Mouse (Mus musculus) neural tube, embryonic 13.5 days (tissue): ENCODE data around the gene Olfr671. TPM values are rescaled to one million over a fixed set of nuclear protein-coding genes. Genes with fewer than 3 reads are reported as not detected.
"Not testable (repeated sequence)": the region's sequence is repeated elsewhere in the genome, so short reads cannot be mapped to it uniquely, and the experiment has no call there.

Experiments used
- ATAC-seq: fragments of 200-750 bp; cut with Nextera tagmentation; 2 replicates; pipeline ENCODE4 v1.8.0; 2017; ENCODE audit warnings: low read depth, mild to moderate bottlenecking, moderate TSS enrichment, moderate library complexity
- H3K27ac ChIP-seq: fragments of 300-500 bp; sonication (generic); replicated peaks from 2 replicates; pipeline ENCODE4 v1.5.1; 2015; ENCODE audit warnings: moderate library complexity, mild to moderate bottlenecking, inconsistent platforms
- H3K27me3 ChIP-seq: fragments of 300-500 bp; sonication (generic); 2 replicates; pipeline ENCODE4 v1.6.1; 2015; ENCODE audit warnings: mild to moderate bottlenecking, inconsistent platforms
- H3K36me3 ChIP-seq: fragments of 300-500 bp; sonication (generic); 2 replicates; pipeline ENCODE4 v1.6.1; 2015; ENCODE audit warnings: mild to moderate bottlenecking, inconsistent platforms
- H3K4me1 ChIP-seq: fragments of 300-500 bp; sonication (generic); replicated peaks from 2 replicates; pipeline ENCODE4 v1.6.1; 2015; ENCODE audit warnings: inconsistent platforms
- H3K4me2 ChIP-seq: fragments of 300-500 bp; sonication (generic); 2 replicates; pipeline ENCODE4 v1.6.1; 2015; ENCODE audit warnings: inconsistent platforms, mild to moderate bottlenecking, moderate library complexity
- H3K4me3 ChIP-seq: fragments of 300-500 bp; sonication (generic); 2 replicates; pipeline ENCODE4 v1.5.1; 2015; ENCODE audit warnings: mild to moderate bottlenecking, inconsistent platforms
- H3K9ac ChIP-seq: fragments of 300-500 bp; sonication (generic); 2 replicates; pipeline ENCODE4 v1.6.1; 2015; ENCODE audit warnings: moderate library complexity, mild to moderate bottlenecking, inconsistent platforms
- H3K9me3 ChIP-seq: fragments of 300-500 bp; sonication (generic); 2 replicates; pipeline ENCODE4 v1.6.1; 2016; ENCODE audit warnings: inconsistent platforms
- WGBS: fragments of 180-500 bp; shearing (Covaris S2); methylation state at CpG from one replicate; pipeline ENCODE4 v1.1.7; 2015; 5-methylcytosine and 5-hydroxymethylcytosine counted together
- polyA plus RNA-seq: library from polyadenylated mRNA; unstranded; fragments of >200 nt; fragmentation: Nextera tagmentation; extraction: Ambion mirVana; gene quantifications from 2 replicates; pipeline ENCODE4 v1.2.1, GENCODE M21; 2015

The Olfr671 gene
- not detected in 2 replicates for polyA plus RNA-seq

DNA sequence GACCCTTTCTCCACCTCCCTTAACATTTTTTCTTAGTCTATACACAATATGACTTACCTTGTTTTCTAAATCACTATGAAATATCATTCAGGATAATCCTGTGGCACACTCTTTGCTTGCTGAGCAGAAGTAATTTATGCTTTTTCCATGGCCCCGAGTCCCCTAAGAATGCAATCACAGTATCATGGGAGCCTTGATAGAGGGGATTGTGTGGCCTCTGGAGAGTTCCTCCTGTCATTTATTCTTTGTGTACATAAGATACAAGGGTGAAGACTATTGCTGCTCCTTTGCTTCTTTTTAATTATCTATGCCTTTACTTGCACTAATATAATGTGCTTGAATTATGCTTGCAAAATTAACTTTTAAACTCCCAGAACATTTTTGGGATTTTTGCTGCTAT lies at the start of gene Olfr671:
Olfr671 (minus strand) TSS at position 101 of the 400 bp plus-strand sequence.
- 79% methylated on average over 1 of the region's 1 CpGs for WGBS
- H3K4me1 ChIP-seq, result no peaks in the 10 kb centered on the region
- H3K27me3 ChIP-seq, result no peaks in the 10 kb centered on the region
- H3K4me2 ChIP-seq, result no peak within 1 kb of the TSS
- no peaks in the 10 kb centered on the region for H3K36me3 ChIP-seq
- no peak for ATAC-seq
- H3K27ac ChIP-seq, result no peak within 1 kb of the TSS
- H3K4me3 ChIP-seq, result no peak within 1 kb of the TSS
- no peaks in the 10 kb centered on the region for H3K9me3 ChIP-seq
- no peak within 1 kb of the TSS for H3K9ac ChIP-seq

- H3K4me1 ChIP-seq, result no peaks in the 10 kb centered on the region
- no peak within 1 kb of the TSS for H3K27ac ChIP-seq
- no peak within 1 kb of the TSS for H3K4me3 ChIP-seq
- H3K27me3 ChIP-seq, result no peaks in the 10 kb centered on the region
- H3K9ac ChIP-seq, result no peak within 1 kb of the TSS
- 77% methylated on average over 1 of the region's 1 CpGs for WGBS
- no peak for ATAC-seq
- no peaks in the 10 kb centered on the region for H3K9me3 ChIP-seq
- H3K36me3 ChIP-seq, result no peaks in the 10 kb centered on the region
- H3K4me2 ChIP-seq, result no peak within 1 kb of the TSS
Measured at GRCm38 (mm10) chr7:105028360-105028759, 49.4 kb upstream of the Olfr671 start, which contains the start of gene Olfr675. Gene Olfr675, minus strand, starts transcription at chr7:105028460.

DNA sequence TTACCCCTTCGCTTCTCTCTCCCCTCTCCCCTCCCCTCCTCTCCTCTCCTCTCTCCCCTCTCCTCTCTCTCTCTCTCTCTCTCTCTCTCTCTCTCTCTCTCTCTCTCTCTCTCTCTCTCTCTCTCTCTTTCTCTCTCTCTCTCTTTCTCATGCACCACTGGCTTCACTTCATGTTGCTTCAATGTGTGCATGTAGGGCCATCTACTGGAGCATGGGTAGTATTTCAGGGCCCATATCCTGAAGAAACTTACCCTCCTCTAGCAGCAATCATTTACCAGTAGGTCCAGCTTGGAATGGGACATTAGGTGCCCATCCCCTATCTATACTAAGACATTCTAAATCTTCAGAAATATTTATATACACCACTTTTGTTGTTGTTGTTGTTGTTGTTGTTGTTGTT lies 43.6 kb upstream of the Olfr671 start:
- Histone ChIP-seq H3K4me2 (no peak overlapping the region), H3K27ac (no peak overlapping the region), H3K4me3 (no peak overlapping the region), H3K9me3 (no peaks in the 10 kb centered on the region), H3K4me1 (no peaks in the 10 kb centered on the region), H3K9ac (no peak overlapping the region), H3K36me3 (no peaks in the 10 kb centered on the region), H3K27me3 (no peaks in the 10 kb centered on the region)
- WGBS, result 92% methylated on average over 1 of the region's 1 CpGs
- ATAC-seq, result no peak

DNA sequence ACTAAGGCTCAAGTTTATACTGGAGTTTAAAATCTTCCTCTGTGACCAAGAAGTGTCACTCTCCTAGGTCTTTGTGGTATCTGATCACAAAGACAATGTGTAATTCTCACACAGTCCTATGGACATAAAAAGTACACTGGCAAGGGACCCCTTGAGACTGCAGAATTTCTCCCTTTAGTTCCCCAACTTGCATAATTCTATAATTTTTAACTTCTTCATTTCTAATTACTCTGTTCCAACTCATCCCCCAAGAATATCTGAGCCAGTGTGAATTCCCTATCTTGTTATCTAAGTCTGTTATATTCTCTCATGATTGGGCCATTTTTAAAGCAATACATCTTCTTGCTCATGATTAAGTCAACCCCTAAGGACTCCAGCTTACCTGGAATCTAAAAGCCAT lies 23.0 kb upstream of the Olfr671 start, which contains the start of gene Olfr672:
Olfr672 (minus strand) TSS at position 101 of the 400 bp plus-strand sequence.
- Histone ChIP-seq H3K9ac (no peak within 1 kb of the TSS), H3K4me3 (no peak within 1 kb of the TSS), H3K4me1 (no peaks in the 10 kb centered on the region), H3K9me3 (no peaks in the 10 kb centered on the region), H3K4me2 (no peak within 1 kb of the TSS), H3K36me3 (no peaks in the 10 kb centered on the region), H3K27me3 (no peaks in the 10 kb centered on the region), H3K27ac (no peak within 1 kb of the TSS)
- no peak for ATAC-seq

GRCm38 (mm10) chr7:104972507-104972906 lies 6.4 kb downstream of the Olfr671 start:
- not testable (repeated sequence) for ATAC-seq, H3K4me3 ChIP-seq, H3K9ac ChIP-seq, H3K9me3 ChIP-seq, H3K27me3 ChIP-seq, H3K27ac ChIP-seq, H3K4me2 ChIP-seq, H3K4me1 ChIP-seq, H3K36me3 ChIP-seq
- 75% methylated on average over 2 of the region's 2 CpGs for WGBS

- 61% methylated on average over 1 of the region's 1 CpGs for WGBS
- Histone ChIP-seq H3K9ac (no peak within 1 kb of the TSS), H3K4me1 (no peaks in the 10 kb centered on the region), H3K4me3 (no peak within 1 kb of the TSS), H3K9me3 (no peaks in the 10 kb centered on the region), H3K36me3 (no peaks in the 10 kb centered on the region), H3K4me2 (no peak within 1 kb of the TSS), H3K27me3 (no peaks in the 10 kb centered on the region), H3K27ac (no peak within 1 kb of the TSS)
- no peak for ATAC-seq
Measured at GRCm38 (mm10) chr7:104962520-104962919, 16.4 kb downstream of the Olfr671 start, which contains the start of gene Olfr670. Gene Olfr670, minus strand, starts transcription at chr7:104962620.

GRCm38 (mm10) chr7:104950234-104950633 lies 28.7 kb downstream of the Olfr671 start:
- not testable (repeated sequence) for H3K9me3 ChIP-seq, H3K4me2 ChIP-seq, H3K27me3 ChIP-seq, H3K9ac ChIP-seq, H3K4me1 ChIP-seq, H3K4me3 ChIP-seq, ATAC-seq, H3K36me3 ChIP-seq, H3K27ac ChIP-seq
- WGBS, result 93% methylated on average over 16 of the region's 16 CpGs

DNA sequence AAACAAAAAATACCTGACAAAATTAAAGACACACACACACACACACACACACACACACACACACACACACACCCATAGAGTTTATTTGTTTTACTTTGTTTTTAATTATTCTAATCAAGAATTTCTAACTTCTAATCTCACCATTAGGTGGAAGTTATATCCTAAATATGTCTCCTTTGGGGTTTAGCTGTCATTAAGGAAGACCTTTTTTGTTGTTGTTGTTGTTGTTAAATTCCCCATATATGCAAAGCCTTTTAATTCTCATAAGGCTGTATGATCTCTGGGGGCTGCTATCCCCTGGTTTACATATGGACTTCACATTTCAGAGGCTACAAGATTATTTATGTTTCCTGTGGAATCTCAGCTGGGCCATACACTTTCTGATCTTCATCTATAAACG lies 45.0 kb downstream of the Olfr671 start, which contains the start of gene Olfr669:
Olfr669 (plus strand) TSS at position 301 of the 400 bp plus-strand sequence.
- H3K4me3 ChIP-seq, result no peak within 1 kb of the TSS
- WGBS, result 84% methylated on average over 1 of the region's 1 CpGs
- H3K4me1 ChIP-seq, result no peaks in the 10 kb centered on the region
- H3K27ac ChIP-seq, result no peak within 1 kb of the TSS
- no peaks in the 10 kb centered on the region for H3K9me3 ChIP-seq
- H3K4me2 ChIP-seq, result no peak within 1 kb of the TSS
- ATAC-seq, result no peak
- no peaks in the 10 kb centered on the region for H3K27me3 ChIP-seq
- no peaks in the 10 kb centered on the region for H3K36me3 ChIP-seq
- H3K9ac ChIP-seq, result no peak within 1 kb of the TSS

DNA sequence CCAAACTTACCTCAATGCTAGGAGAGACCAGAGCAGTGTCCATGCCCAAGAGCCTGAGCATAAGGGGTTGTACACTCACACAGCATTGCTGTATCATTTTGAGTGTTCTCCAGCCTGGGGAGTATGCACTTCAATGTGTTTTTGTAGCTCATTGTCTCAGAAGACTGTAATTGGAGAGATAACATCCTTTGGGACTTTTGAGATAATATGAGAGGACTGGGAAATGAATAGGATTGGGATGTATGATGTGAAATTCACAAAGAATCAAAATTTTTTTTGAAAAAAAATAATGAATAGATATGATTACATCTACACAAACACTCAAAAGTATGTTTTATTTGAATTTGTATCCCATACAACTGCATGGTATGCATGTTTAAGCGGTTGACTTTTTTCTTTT lies 51.0 kb downstream of the Olfr671 start, which contains the start of gene Olfr668:
Olfr668 (minus strand) TSS at position 101 of the 400 bp plus-strand sequence.
- Histone ChIP-seq H3K27me3 (no peaks in the 10 kb centered on the region), H3K4me2 (no peak within 1 kb of the TSS), H3K4me3 (no peak within 1 kb of the TSS), H3K9me3 (no peaks in the 10 kb centered on the region), H3K27ac (no peak within 1 kb of the TSS), H3K36me3 (no peaks in the 10 kb centered on the region), H3K9ac (no peak within 1 kb of the TSS), H3K4me1 (no peaks in the 10 kb centered on the region)
- WGBS, result 84% methylated on average over 1 of the region's 1 CpGs
- no peak for ATAC-seq

Other genes with a start within 250 kb of the Olfr671 start
- not detected in 2 replicates for gene Usp17le, start 201.7 kb downstream of the Olfr671 start, polyA plus RNA-seq
- not detected in 2 replicates for gene Usp17lb, start 136.5 kb downstream of the Olfr671 start, polyA plus RNA-seq
- gene Usp17la, start 122.1 kb downstream of the Olfr671 start, polyA plus RNA-seq, result not detected in 2 replicates
- gene Olfr665, start 101.1 kb downstream of the Olfr671 start, polyA plus RNA-seq, result not detected in 2 replicates
- gene Olfr666, start 83.2 kb downstream of the Olfr671 start, polyA plus RNA-seq, result not detected in 2 replicates
- gene Olfr667, start 57.6 kb downstream of the Olfr671 start, polyA plus RNA-seq, result not detected in 2 replicates
- gene Olfr668, start 51.1 kb downstream of the Olfr671 start, polyA plus RNA-seq, result not detected in 2 replicates
- gene Olfr669, start 44.9 kb downstream of the Olfr671 start, polyA plus RNA-seq, result not detected in 2 replicates
- gene Olfr670, start 16.5 kb downstream of the Olfr671 start, polyA plus RNA-seq, result not detected in 2 replicates
- gene Olfr672, start 22.9 kb upstream of the Olfr671 start, polyA plus RNA-seq, result not detected in 2 replicates
- not detected in 2 replicates for gene Olfr675, start 49.3 kb upstream of the Olfr671 start, polyA plus RNA-seq
- not detected in 2 replicates for gene Olfr676, start 53.6 kb upstream of the Olfr671 start, polyA plus RNA-seq
- not detected in 2 replicates for gene Olfr677, start 72.2 kb upstream of the Olfr671 start, polyA plus RNA-seq
- gene Olfr678, start 85.3 kb upstream of the Olfr671 start, polyA plus RNA-seq, result not detected in 2 replicates
- gene Olfr679, start 102.1 kb upstream of the Olfr671 start, polyA plus RNA-seq, result not detected in 2 replicates
- not detected in 2 replicates for gene Olfr680-ps1, start 113.7 kb upstream of the Olfr671 start, polyA plus RNA-seq
- gene Olfr681, start 137.7 kb upstream of the Olfr671 start, polyA plus RNA-seq, result not detected in 2 replicates
- not detected in 2 replicates for gene Olfr683, start 167.9 kb upstream of the Olfr671 start, polyA plus RNA-seq
- gene Olfr684, start 184.5 kb upstream of the Olfr671 start, polyA plus RNA-seq, result not detected in 2 replicates
- gene Olfr685, start 206.9 kb upstream of the Olfr671 start, polyA plus RNA-seq, result not detected in 2 replicates
- gene Olfr686, start 228.4 kb upstream of the Olfr671 start, polyA plus RNA-seq, result not detected in 2 replicates